Mouse (Mus musculus) small intestine, adult 2 months (tissue): ENCODE data around the gene Rufy1.

Experiments
- CTCF ChIP-seq: fragments of 200-500 bp; IDR thresholded peaks from 2 replicates; pipeline ENCODE4 v1.5.1; 2012; ENCODE audit warnings: low read depth, mild to moderate bottlenecking, control low read depth, inconsistent platforms, low read length, moderate library complexity, mixed read lengths; ENCODE audit not compliant: insufficient replicate concordance, insufficient read length; ENCODE audit errors: extremely low read depth
- POLR2A ChIP-seq: fragments of 200-500 bp; IDR thresholded peaks from 2 replicates; pipeline ENCODE4 v1.6.1; 2012; ENCODE audit warnings: low read depth, mild to moderate bottlenecking, control low read depth, inconsistent platforms, low read length, moderate library complexity

DNA sequence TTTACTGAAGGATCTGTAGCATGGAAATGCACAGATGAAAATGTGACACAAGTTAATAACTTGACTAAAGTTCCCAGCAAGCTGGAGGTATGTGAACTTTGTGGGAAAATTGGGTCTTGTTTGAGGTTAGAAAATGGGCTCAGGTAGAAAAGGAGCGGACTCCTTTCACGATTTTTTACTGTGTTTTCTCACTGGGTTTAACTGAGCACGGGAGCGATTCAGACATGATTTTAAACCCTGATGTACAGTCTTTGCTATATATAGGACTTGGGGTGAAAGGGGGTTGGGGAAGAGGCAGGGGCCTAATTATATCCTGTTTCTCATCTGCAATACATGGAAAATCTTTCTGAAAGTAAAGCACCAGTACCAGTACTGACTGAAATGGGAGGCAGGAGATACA lies 43.2 kb downstream of the Rufy1 start:
- no peak for TF ChIP-seq CTCF
- no peak for TF ChIP-seq POLR2A
